Mouse (Mus musculus) hindbrain, embryonic 11.5 days (tissue): ENCODE data around the gene Spdl1. TPM values are rescaled to one million over a fixed set of nuclear protein-coding genes. Genes with fewer than 3 reads are reported as not detected.
"Not testable (repeated sequence)": the region's sequence is repeated elsewhere in the genome, so short reads cannot be mapped to it uniquely, and the experiment has no call there.

ENCODE experiments used
- ATAC-seq: fragments of 200-750 bp; cut with Nextera tagmentation; 2 replicates; pipeline ENCODE4 v1.8.0; 2017; ENCODE audit warnings: mild to moderate bottlenecking, moderate TSS enrichment, moderate library complexity; ENCODE audit not compliant: low FRiP score
- DNase-seq: peaks from one replicate; pipeline ENCODE4 v3.0.0-alpha.2; 2015; ENCODE audit warnings: low spot score
- H3K27ac ChIP-seq: fragments of 300-500 bp; sonication (generic); 2 replicates; pipeline ENCODE4 v1.5.1; 2014; ENCODE audit warnings: mild to moderate bottlenecking, low read depth, low read length
- H3K27me3 ChIP-seq: fragments of 300-500 bp; sonication (generic); 2 replicates; pipeline ENCODE4 v1.6.1; 2014; ENCODE audit warnings: mild to moderate bottlenecking, low read length, moderate library complexity, mixed read lengths; ENCODE audit not compliant: control insufficient read depth, insufficient read depth
- H3K36me3 ChIP-seq: fragments of 300-500 bp; sonication (generic); 2 replicates; pipeline ENCODE4 v1.6.1; 2014; ENCODE audit warnings: mild to moderate bottlenecking, low read length, moderate library complexity, mixed read lengths; ENCODE audit not compliant: control insufficient read depth, insufficient read depth
- H3K4me1 ChIP-seq: fragments of 300-500 bp; sonication (generic); replicated peaks from 2 replicates; pipeline ENCODE4 v1.6.1; 2014; ENCODE audit warnings: low read length, mixed read lengths; ENCODE audit not compliant: control insufficient read depth, insufficient read depth
- H3K4me2 ChIP-seq: fragments of 300-500 bp; sonication (generic); replicated peaks from 2 replicates; pipeline ENCODE4 v1.6.1; 2014; ENCODE audit warnings: mild to moderate bottlenecking, low read depth, low read length
- H3K4me3 ChIP-seq: fragments of 300-500 bp; sonication (generic); 2 replicates; pipeline ENCODE4 v1.5.1; 2014; ENCODE audit warnings: low read depth, low read length
- H3K9ac ChIP-seq: fragments of 300-500 bp; sonication (generic); 2 replicates; pipeline ENCODE4 v1.6.1; 2014; ENCODE audit warnings: low read depth, low read length
- H3K9me3 ChIP-seq: fragments of 300-500 bp; sonication (generic); 2 replicates; pipeline ENCODE4 v1.6.1; 2016; ENCODE audit warnings: low read length; ENCODE audit not compliant: control insufficient read depth
- whole genome bisulfite sequencing: fragments of 180-500 bp; shearing (Covaris S2); extraction: QIAGEN DNeasy Blood & Tissue Kit; methylation state at CpG from one replicate; pipeline ENCODE4 v1.1.7; 2014; 5-methylcytosine and 5-hydroxymethylcytosine counted together
- polyA plus RNA-seq: library from polyadenylated mRNA; unstranded; fragments of >200 nt; fragmentation: Nextera tagmentation; extraction: Ambion mirVana; gene quantifications from 2 replicates; pipeline ENCODE4 v1.2.1, GENCODE M21; 2014

Spdl1 gene
- polyA plus RNA-seq, 1 experiment from 2014 or later, result 28.5 TPM

DNA sequence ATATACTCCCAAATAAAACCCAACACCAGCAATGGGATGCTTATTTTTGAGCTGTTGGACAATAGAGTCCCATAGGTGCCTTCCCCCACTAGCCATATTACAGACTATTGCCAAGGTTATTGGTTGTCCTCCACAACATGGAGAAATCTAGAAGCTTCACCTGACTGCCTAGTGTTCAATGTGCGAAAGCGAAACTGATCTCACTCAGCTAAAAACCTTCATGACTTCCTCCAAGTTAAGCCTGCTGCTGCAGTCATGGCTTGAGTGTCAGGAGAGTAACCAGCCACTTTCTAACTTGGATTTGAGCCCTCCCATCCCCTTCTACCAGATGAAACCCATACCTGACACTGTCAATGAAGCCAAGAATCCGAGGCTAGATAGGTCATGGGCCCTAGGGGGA, 5.6 kb downstream of the Spdl1 start:
- Histone ChIP-seq H3K4me1 (no peaks in the 10 kb centered on the region), H3K4me3 (no peak overlapping the region), H3K9ac (no peak overlapping the region), H3K27me3 (no peaks in the 10 kb centered on the region), H3K36me3 (no peaks in the 10 kb centered on the region), H3K27ac (no peak overlapping the region), H3K9me3 (no peaks in the 10 kb centered on the region), H3K4me2 (no peak overlapping the region)
- 96% methylated on average over 3 of the region's 3 CpGs for WGBS
- no peak for DNase-seq
- ATAC-seq, result no peak

DNA sequence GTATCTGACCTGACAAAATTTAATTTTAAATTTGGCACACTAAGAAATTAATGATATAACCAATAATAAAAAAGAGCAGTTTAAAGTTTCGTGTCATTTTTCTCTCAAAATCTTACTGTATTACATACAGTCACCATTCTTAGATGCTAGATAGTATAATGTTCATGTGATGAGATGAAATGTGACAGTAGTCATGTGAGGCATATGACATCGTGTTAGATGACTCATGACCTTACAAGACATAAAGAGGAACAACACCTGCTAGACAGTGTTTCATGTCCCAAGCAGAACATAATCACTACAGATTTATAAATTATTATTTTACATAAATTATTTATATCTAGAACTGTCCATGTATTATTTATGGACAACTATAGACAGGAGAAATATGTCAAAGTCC, 6.5 kb downstream of the Spdl1 start:
- WGBS, result 90% methylated on average over 2 of the region's 2 CpGs
- no peak overlapping the region for H3K9ac ChIP-seq
- DNase-seq (no peak), ATAC-seq (no peak)
- H3K36me3 ChIP-seq, result no peaks in the 10 kb centered on the region
- no peaks in the 10 kb centered on the region for H3K27me3 ChIP-seq
- H3K4me1 ChIP-seq, result no peaks in the 10 kb centered on the region
- H3K27ac ChIP-seq, result no peak overlapping the region
- no peaks in the 10 kb centered on the region for H3K9me3 ChIP-seq
- H3K4me2 ChIP-seq, result no peak overlapping the region
- no peak overlapping the region for H3K4me3 ChIP-seq

DNA sequence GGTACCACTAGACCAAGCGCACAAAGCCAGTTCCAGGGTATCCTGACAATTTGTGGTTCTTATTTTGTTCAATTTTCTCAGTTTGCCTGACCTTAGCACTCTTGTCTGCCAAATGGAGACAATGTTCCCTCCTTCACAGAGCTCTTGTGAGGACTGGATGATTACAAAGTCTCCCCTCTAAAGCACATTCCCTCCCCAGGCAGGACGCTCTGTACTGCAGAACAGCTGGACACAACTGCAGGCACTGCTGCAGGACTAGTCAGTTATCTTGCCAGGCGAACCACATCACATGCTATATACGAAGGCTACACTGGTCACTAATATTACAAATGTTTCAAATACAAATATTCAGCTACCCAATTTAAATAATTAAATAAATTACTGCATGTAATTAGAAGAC, 8.7 kb downstream of the Spdl1 start:
- H3K4me3 ChIP-seq, result no peak overlapping the region
- WGBS, result 95% methylated on average over 4 of the region's 4 CpGs
- H3K4me1 ChIP-seq, result no peaks in the 10 kb centered on the region
- no peaks in the 10 kb centered on the region for H3K9me3 ChIP-seq
- no peak overlapping the region for H3K27ac ChIP-seq
- no peaks in the 10 kb centered on the region for H3K36me3 ChIP-seq
- H3K27me3 ChIP-seq, result no peaks in the 10 kb centered on the region
- DNase-seq (no peak), ATAC-seq (no peak)
- H3K9ac ChIP-seq, result no peak overlapping the region
- H3K4me2 ChIP-seq, result no peak overlapping the region

DNA sequence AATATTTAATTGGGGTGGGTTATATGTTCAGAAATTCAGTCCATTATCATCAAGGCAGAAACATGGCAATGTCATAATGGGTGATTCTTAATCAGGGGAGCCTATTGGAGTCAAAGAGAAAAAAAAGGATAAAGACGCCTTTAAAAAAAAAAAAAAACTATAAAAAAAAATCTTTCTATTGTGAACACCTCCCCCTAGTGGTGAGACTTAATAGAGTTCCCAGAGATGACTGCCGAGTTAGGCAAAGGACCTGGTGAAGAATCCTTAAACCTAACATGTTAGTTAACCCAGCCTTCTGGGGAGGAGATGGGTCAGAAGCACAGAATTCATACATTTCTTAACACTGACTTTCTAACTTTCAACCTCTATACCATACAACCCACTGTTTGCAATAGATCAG, 18.7 kb downstream of the Spdl1 start:
- H3K9ac ChIP-seq, result no peak overlapping the region
- H3K36me3 ChIP-seq, result peaks cover 7% of the 10 kb centered on the region; the same call in 1 of the 2 replicates
- peak; percentile 68 for DNase-seq
- no peaks in the 10 kb centered on the region for H3K4me1 ChIP-seq
- ATAC-seq, result no peak
- WGBS, result 21% methylated on average over 2 of the region's 2 CpGs
- no peak overlapping the region for H3K4me2 ChIP-seq
- H3K4me3 ChIP-seq, result no peak overlapping the region
- no peak overlapping the region for H3K27ac ChIP-seq
- no peaks in the 10 kb centered on the region for H3K9me3 ChIP-seq
- no peaks in the 10 kb centered on the region for H3K27me3 ChIP-seq

DNA sequence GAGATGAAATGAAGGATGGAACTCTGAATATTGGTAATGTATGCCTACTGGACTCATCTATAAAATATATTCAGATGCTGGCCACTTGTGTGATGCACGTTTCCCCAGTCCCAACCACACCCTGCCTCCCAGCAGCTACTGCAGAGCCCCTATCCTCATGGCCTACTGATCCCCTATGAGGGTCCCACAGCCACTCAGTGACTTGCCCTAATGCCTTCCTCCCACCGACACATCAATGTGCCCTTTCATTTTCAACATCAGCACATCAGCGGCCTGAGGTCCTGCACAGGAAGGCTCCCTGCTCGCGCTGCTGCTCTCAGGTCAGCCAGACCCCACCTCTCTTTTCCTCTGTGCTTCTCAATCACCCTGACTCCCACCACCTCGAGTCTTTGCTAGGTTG, 19.1 kb downstream of the Spdl1 start:
- H3K4me2 ChIP-seq, result no peak overlapping the region
- no peak overlapping the region for H3K27ac ChIP-seq
- 89% methylated on average over 6 of the region's 6 CpGs for WGBS
- H3K9ac ChIP-seq, result no peak overlapping the region
- no peaks in the 10 kb centered on the region for H3K27me3 ChIP-seq
- H3K4me1 ChIP-seq, result no peaks in the 10 kb centered on the region
- H3K9me3 ChIP-seq, result no peaks in the 10 kb centered on the region
- peaks cover 7% of the 10 kb centered on the region; the same call in 1 of the 2 replicates for H3K36me3 ChIP-seq
- no peak overlapping the region for H3K4me3 ChIP-seq
- DNase-seq, result no peak
- no peak for ATAC-seq

DNA sequence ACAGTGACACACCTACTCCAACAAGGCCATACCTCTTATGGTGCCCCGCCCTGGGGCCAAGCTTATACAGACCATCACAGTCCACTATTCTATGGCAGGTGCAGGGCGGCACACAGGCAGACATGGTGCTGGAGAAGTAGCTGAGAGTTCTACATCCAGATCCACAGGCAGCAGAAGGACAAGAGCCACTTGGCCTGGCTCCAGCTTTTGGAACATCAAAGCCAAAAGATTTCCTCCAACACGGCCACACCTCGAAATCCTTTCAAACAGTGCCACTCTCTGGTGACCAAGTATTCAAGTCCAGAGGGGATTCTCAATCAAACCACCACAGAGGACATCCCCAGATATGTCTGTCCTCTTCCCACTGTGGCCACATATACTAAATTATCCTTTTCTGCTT, 28.4 kb downstream of the Spdl1 start:
- ATAC-seq, result not testable (repeated sequence)

DNA sequence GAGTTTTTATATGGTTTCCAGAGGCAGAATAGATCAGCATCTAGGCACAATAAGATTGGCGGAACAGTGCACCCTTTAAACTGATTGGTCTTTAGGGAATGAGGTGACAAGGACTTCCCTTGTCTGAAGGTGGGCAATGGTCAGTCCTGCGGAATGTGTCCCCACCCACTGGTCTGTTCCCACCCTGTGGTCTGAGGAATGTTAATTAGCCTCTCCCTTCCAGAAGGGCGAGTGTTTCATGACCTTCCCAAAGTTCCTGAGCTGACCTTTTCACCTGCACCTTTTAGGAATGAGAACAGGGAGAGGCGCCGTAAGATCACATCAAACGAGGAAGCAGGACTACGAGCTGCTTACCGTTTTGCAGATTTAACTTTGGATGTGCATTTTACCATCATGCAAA, 35.4 kb downstream of the Spdl1 start:
- not testable (repeated sequence) for DNase-seq, H3K9ac ChIP-seq, H3K36me3 ChIP-seq, H3K27ac ChIP-seq, ATAC-seq, H3K27me3 ChIP-seq, H3K9me3 ChIP-seq, H3K4me3 ChIP-seq, H3K4me1 ChIP-seq, H3K4me2 ChIP-seq
- WGBS, result 58% methylated on average over 8 of the region's 8 CpGs

More for the DNA sequence above, 28.4 kb downstream of the Spdl1 start:
- WGBS, result 88% methylated on average over 4 of the region's 4 CpGs
- H3K4me1 ChIP-seq, H3K4me3 ChIP-seq, H3K27ac ChIP-seq, H3K36me3 ChIP-seq, H3K9me3 ChIP-seq, H3K9ac ChIP-seq, H3K27me3 ChIP-seq, DNase-seq, H3K4me2 ChIP-seq: not testable (repeated sequence)

DNA sequence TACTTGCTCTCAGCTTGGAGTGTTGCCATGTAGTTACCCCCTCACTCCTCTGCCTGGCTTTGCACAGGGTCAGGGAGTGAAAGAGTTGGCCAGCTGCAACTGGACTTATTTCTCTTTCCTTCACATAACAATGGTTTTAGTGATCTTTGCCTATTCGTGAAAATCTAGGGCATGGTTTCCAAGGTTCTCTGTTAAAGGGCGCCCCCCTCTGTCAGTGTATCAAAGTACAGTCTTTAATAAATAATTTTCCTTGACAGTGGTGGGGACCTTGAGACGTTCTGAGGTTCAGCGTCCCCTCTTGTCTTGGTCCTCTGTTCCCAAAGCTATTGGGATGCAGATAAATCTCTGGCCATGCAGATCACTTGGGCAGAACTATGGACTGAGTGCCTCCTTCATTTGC, 37.3 kb downstream of the Spdl1 start:
- Histone ChIP-seq H3K4me1 (no peaks in the 10 kb centered on the region), H3K27ac (no peak overlapping the region), H3K27me3 (no peaks in the 10 kb centered on the region), H3K9ac (no peak overlapping the region), H3K9me3 (no peaks in the 10 kb centered on the region), H3K4me3 (no peak overlapping the region), H3K36me3 (no peaks in the 10 kb centered on the region), H3K4me2 (no peak overlapping the region)
- DNase-seq (peak; percentile 25), ATAC-seq (no peak)
- 28% methylated on average over 4 of the region's 4 CpGs for WGBS

DNA sequence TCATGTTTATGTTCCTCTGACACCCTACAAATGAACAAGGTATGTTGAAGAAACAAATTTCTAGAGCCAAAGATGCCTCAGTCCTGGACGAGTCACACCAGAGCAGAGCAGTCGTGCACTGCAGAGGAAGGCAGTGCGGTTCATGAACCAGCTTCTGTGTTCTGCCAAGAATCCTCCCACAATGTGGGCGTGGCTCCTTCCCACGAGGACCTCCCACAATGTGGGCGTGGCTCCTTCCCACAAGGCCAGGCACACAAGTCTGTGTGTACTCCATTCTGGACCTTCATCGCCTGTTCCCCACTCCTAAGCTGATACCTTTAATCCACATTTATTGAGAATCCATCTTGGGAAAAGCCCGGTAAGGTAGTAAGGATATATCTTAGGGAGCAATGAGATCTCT, 41.6 kb downstream of the Spdl1 start:
- Histone ChIP-seq H3K4me1 (no peaks in the 10 kb centered on the region), H3K4me2 (no peak overlapping the region), H3K27me3 (no peaks in the 10 kb centered on the region), H3K27ac (no peak overlapping the region), H3K9me3 (no peaks in the 10 kb centered on the region), H3K9ac (no peak overlapping the region), H3K36me3 (no peaks in the 10 kb centered on the region), H3K4me3 (no peak overlapping the region)
- ATAC-seq (no peak), DNase-seq (no peak)
- WGBS, result 71% methylated on average over 8 of the region's 8 CpGs
